Mouse (Mus musculus) hindbrain, embryonic 13.5 days (tissue): ENCODE measurements around the gene Bcl2l13. TPM values are rescaled to one million over a fixed set of nuclear protein-coding genes. Genes with fewer than 3 reads are reported as not detected.

Experiments used
- ATAC-seq: fragments of 200-750 bp; cut with Nextera tagmentation; 2 replicates; pipeline ENCODE4 v1.8.0; 2017; ENCODE audit warnings: moderate TSS enrichment; ENCODE audit not compliant: low FRiP score
- H3K27ac ChIP-seq: fragments of 300-500 bp; sonication (generic); 2 replicates; pipeline ENCODE4 v1.5.1; 2015; ENCODE audit warnings: inconsistent platforms, mild to moderate bottlenecking, moderate library complexity
- H3K27me3 ChIP-seq: fragments of 300-500 bp; sonication (generic); 2 replicates; pipeline ENCODE4 v1.6.1; 2015; ENCODE audit warnings: mild to moderate bottlenecking, inconsistent platforms
- H3K36me3 ChIP-seq: fragments of 300-500 bp; sonication (generic); 2 replicates; pipeline ENCODE4 v1.6.1; 2015; ENCODE audit warnings: mild to moderate bottlenecking, inconsistent platforms
- H3K4me1 ChIP-seq: fragments of 300-500 bp; sonication (generic); replicated peaks from 2 replicates; pipeline ENCODE4 v1.6.1; 2015; ENCODE audit warnings: inconsistent platforms
- H3K4me2 ChIP-seq: fragments of 300-500 bp; sonication (generic); 2 replicates; pipeline ENCODE4 v1.6.1; 2015; ENCODE audit warnings: inconsistent platforms, mild to moderate bottlenecking, moderate library complexity
- H3K4me3 ChIP-seq: fragments of 300-500 bp; sonication (generic); 2 replicates; pipeline ENCODE4 v1.5.1; 2015; ENCODE audit warnings: mild to moderate bottlenecking, inconsistent platforms
- H3K9ac ChIP-seq: fragments of 300-500 bp; sonication (generic); 2 replicates; pipeline ENCODE4 v1.6.1; 2015; ENCODE audit warnings: mild to moderate bottlenecking, inconsistent platforms
- H3K9me3 ChIP-seq: fragments of 300-500 bp; sonication (generic); 2 replicates; pipeline ENCODE4 v1.6.1; 2016; ENCODE audit warnings: inconsistent platforms
- WGBS: fragments of 180-500 bp; shearing (Covaris S2); methylation state at CpG from one replicate; pipeline ENCODE4 v1.1.7; 2015; 5-methylcytosine and 5-hydroxymethylcytosine counted together
- polyA plus RNA-seq: library from polyadenylated mRNA; unstranded; fragments of >200 nt; fragmentation: Nextera tagmentation; extraction: Ambion mirVana; gene quantifications from 2 replicates; pipeline ENCODE4 v1.2.1, GENCODE M21; 2015

Bcl2l13 gene
- 28.8 and 29.4 TPM in 2 replicates for polyA plus RNA-seq

DNA sequence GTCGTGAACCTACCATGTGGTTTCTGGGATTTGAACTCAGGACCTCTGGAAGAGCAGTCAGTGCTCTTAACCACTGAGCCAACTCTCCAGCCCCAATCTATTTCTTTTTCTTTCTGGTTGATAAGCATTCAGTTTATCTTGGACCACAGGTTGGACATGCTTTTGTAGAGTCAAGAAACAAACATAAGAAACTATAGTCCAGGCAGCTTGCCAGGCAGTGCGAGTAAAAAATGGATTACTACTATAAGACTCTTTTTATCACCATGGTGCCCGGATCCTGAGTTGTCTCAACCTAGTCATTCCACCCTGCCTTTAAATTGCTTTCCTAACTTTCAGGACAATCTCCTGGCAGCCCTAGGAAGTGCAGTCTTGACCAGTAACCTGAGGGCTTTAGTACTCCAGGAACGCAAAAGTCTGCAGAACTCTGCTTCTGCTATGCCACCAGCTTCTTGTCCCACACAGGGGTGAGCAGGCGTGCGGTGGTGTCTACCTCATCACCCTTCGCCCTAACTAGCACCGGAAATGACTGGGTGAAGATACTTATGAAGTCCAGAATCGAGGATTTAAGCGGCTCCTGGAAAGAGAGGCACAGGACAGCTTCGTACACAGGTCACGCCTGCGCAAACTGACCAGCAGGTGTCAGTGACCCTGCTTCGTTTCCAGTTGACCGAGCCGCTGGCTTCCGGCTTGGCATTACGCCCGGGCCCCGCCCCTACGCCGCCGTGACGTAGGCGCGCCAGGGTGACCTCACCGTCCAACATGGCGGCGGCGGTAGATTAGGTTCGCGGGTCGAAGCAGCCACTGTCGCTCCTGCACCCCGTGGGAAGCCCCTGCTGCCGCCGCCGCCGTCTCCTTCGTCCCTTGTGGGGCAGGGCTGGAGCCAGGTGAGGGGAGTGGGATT, at the start of gene Bcl2l13:
Gene Bcl2l13 (plus strand): TSS at position 739 of the 901 bp plus-strand sequence.
- 6% methylated on average over 38 of the region's 40 CpGs for WGBS
- Histone ChIP-seq H3K36me3 (peaks cover 8% of the 10 kb centered on the region), H3K4me1 (peaks cover 17% of the 10 kb centered on the region), H3K9ac (peak within 1 kb of the TSS; percentile 94), H3K27me3 (0 out of 2 replicates have a peak, but pooled peaks cover 7% of the 10 kb centered on the region), H3K9me3 (no peaks in the 10 kb centered on the region), H3K4me2 (peak within 1 kb of the TSS; percentile 74), H3K27ac (peak within 1 kb of the TSS; percentile 98), H3K4me3 (peak within 1 kb of the TSS; percentile 85)
- ATAC-seq: peak; percentile 97

DNA sequence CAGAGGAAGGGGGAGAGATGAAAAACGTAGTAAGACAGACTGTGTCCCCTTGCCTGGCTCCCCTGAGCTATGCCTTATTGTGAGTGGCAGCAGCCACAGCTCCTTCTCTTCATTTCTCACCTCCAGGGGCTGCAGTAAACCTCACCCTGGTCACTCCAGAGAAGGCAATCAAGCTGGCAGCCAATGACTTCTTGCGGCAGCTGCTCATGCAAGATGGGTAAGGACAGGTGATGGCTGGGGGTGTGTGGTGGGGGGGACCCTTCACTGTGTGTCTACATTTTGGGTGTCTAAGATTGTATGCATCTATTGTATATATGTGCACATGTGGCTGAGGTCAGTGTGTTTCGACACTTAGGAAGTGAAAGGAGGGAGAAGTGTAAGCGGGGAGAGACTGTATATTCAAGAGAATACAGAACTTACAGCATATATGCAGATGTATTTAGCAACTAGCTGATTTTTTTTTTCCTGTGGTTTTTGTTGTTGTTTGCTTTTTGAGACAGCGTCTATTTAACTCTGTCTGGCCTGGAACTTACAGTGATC, 47.9 kb upstream of the Bcl2l13 start:
- H3K9me3 ChIP-seq: no peaks in the 10 kb centered on the region
- peaks cover 27% of the 10 kb centered on the region for H3K4me1 ChIP-seq
- peaks cover 21% of the 10 kb centered on the region for H3K36me3 ChIP-seq
- H3K27ac ChIP-seq: no peak overlapping the region
- H3K4me3 ChIP-seq: no peak overlapping the region
- no peak for ATAC-seq
- 87% methylated on average over 5 of the region's 5 CpGs for WGBS
- no peak overlapping the region for H3K4me2 ChIP-seq
- no peak overlapping the region for H3K9ac ChIP-seq
- no peaks in the 10 kb centered on the region for H3K27me3 ChIP-seq

DNA sequence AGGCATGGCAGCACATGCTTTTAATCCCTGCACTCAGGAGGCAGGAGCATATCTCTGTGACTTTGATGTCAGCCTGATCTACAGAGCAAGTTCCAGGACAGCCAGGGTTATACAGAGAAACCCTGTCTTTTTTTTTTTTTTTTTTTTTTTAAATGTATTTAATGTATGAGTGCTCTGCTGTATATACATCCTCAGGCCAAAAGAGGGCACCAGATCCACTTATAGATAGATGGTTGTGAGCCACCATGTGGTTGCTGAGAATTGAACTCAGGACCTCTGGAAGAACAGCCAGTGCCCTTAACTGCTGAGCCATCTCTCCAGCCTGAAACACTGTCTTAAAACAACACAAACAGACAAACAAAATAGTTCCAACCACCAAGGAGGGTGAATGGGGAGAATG, 47.1 kb upstream of the Bcl2l13 start:
- Histone ChIP-seq H3K27me3 (no peaks in the 10 kb centered on the region), H3K9ac (no peak overlapping the region), H3K27ac (no peak overlapping the region), H3K4me3 (no peak overlapping the region), H3K36me3 (peaks cover 29% of the 10 kb centered on the region), H3K4me1 (peaks cover 27% of the 10 kb centered on the region), H3K9me3 (no peaks in the 10 kb centered on the region), H3K4me2 (no peak overlapping the region)
- no peak for ATAC-seq

DNA sequence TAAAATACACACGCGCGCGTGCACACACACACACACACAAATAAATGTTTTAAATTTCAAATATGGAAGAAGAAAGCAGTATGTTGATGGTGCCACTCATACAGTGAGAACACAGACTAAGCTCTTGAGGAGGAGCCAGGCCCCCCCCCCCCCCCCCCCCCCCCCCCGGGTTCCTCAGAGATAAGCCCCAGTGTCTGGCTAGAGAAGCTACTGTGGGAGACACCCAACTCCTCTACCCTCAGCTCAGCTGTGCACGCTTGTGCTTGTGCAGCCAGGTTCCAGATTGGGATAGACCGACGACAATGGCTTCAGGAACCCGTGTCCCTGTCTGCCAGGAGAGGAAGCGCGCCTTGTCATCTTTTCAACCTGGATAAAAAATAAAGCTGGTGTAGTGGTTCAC, 45.9 kb upstream of the Bcl2l13 start:
- H3K9ac ChIP-seq: no peak overlapping the region
- ATAC-seq: no peak
- WGBS: 92% methylated on average over 10 of the region's 11 CpGs
- H3K36me3 ChIP-seq: peaks cover 41% of the 10 kb centered on the region
- H3K9me3 ChIP-seq: no peaks in the 10 kb centered on the region
- H3K27ac ChIP-seq: no peak overlapping the region
- H3K4me1 ChIP-seq: peaks cover 20% of the 10 kb centered on the region; the same call in 1 of the 2 replicates
- H3K4me3 ChIP-seq: no peak overlapping the region
- H3K4me2 ChIP-seq: no peak overlapping the region
- no peaks in the 10 kb centered on the region for H3K27me3 ChIP-seq

DNA sequence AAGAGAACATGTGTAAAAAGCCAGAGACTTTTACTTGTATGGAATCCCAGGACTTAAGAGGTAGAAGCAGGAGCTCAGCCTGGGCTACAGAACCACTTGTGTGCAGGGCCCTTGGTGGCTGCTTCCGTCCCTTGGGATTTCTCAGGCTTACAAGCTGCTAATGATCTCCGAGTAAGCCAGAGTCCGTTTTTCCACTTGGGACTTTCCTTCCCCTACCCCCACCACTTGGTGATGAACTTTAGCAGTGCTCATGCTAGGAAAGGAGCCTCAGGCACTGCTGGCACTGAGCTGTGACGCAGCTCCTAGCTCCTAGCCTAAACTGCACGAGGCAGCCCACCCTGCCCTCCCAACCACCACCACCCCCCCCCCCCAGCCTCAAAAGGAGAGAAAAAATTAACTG, 45.3 kb upstream of the Bcl2l13 start:
- 50% methylated on average over 5 of the region's 5 CpGs for WGBS
- H3K36me3 ChIP-seq: peaks cover 47% of the 10 kb centered on the region
- no peak for ATAC-seq

DNA sequence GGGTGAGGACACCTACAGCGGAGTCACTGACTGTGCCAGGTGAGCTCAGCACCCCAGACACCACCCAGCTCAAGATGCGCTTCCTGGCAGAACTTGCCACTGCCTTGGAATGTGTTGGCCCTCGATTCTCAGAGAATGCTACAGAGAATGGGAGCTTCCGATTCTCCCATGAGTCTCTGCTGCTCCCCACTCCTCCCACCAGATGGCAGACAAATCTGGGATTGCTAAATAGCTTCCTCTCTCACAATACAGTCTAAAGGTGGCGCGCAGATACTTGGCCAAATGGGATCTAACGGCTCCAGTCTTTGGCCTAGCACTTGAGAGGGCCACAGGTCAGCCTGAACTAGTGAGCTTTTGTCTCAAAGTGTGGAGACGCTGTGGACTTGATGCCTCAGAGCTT, 43.1 kb upstream of the Bcl2l13 start:
- H3K4me3 ChIP-seq: no peak overlapping the region
- WGBS: 84% methylated on average over 8 of the region's 8 CpGs
- no peaks in the 10 kb centered on the region for H3K27me3 ChIP-seq
- H3K9me3 ChIP-seq: no peaks in the 10 kb centered on the region
- H3K4me2 ChIP-seq: no peak overlapping the region
- no peak for ATAC-seq
- peaks cover 69% of the 10 kb centered on the region for H3K36me3 ChIP-seq
- H3K27ac ChIP-seq: no peak overlapping the region
- H3K4me1 ChIP-seq: peaks cover 5% of the 10 kb centered on the region; the same call in 1 of the 2 replicates
- no peak overlapping the region for H3K9ac ChIP-seq

More for the DNA sequence above, 45.3 kb upstream of the Bcl2l13 start:
- peaks cover 16% of the 10 kb centered on the region; the same call in 1 of the 2 replicates for H3K4me1 ChIP-seq
- H3K27ac ChIP-seq: no peak overlapping the region
- H3K9me3 ChIP-seq: no peaks in the 10 kb centered on the region
- no peak overlapping the region for H3K4me2 ChIP-seq
- H3K27me3 ChIP-seq: no peaks in the 10 kb centered on the region
- no peak overlapping the region for H3K4me3 ChIP-seq
- H3K9ac ChIP-seq: no peak overlapping the region

DNA sequence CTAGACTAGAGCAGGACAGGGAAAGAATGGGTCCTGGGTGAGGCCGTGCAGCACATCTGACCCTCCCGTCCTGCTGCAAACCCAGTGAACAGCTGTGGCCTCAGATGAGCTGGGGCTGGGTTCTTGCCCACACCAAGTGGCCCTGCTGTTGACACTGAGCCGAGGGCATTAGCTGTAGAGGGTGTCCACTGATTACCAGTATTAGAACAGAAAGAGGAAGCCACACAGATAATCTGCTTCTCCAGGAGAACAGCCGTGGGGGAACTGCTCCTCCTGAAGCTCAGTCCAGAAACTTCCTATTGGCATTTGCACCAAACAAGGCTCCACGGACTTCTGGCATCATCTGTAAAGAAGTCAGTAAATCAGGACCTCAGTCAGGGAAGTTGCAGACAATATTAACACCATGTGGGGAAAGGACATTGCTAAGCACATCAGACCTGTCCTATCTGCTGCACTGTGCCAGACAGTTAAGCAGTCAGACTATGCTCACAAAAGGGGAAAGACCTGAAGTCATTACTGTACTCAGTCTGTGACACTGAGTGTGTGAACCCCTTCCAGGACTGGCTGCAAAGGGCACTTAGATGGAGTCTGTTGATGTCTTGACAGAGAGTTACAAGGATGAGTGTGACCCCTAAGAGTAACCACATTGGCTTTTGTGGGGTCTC, 40.5 kb upstream of the Bcl2l13 start:
- 91% methylated on average over 5 of the region's 5 CpGs for WGBS
- no peak overlapping the region for H3K4me3 ChIP-seq
- H3K27me3 ChIP-seq: no peaks in the 10 kb centered on the region
- no peak overlapping the region for H3K27ac ChIP-seq
- ATAC-seq: no peak
- H3K4me2 ChIP-seq: no peak overlapping the region
- peaks cover 92% of the 10 kb centered on the region for H3K36me3 ChIP-seq
- no peaks in the 10 kb centered on the region for H3K9me3 ChIP-seq
- no peak overlapping the region for H3K9ac ChIP-seq
- H3K4me1 ChIP-seq: peaks cover 5% of the 10 kb centered on the region; the same call in 1 of the 2 replicates

DNA sequence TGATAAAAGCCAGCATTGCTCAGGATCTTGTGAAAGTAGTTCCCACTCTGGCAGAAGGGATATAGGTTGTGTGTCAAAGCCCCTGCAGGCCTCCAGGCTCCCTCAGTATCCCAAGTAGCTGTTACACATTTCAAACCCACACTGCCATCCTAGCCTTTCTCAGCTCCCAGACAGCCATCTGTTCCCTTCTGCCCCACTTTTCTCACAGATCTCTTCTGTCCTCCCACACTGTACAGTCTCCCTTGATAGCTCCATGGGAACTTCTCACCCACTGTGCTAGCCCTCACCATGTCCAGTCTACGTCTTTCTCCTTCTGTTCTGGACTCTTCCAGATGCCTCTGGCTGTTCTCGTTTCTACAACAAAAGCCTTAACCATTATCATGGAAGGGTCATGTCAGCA, 39.9 kb upstream of the Bcl2l13 start:
- Histone ChIP-seq H3K27ac (no peak overlapping the region), H3K4me1 (no peaks in the 10 kb centered on the region), H3K9ac (no peak overlapping the region), H3K27me3 (no peaks in the 10 kb centered on the region), H3K9me3 (no peaks in the 10 kb centered on the region), H3K4me2 (no peak overlapping the region), H3K36me3 (peaks cover 97% of the 10 kb centered on the region), H3K4me3 (no peak overlapping the region)
- ATAC-seq: no peak
- WGBS: 88% methylated on average over 2 of the region's 2 CpGs

DNA sequence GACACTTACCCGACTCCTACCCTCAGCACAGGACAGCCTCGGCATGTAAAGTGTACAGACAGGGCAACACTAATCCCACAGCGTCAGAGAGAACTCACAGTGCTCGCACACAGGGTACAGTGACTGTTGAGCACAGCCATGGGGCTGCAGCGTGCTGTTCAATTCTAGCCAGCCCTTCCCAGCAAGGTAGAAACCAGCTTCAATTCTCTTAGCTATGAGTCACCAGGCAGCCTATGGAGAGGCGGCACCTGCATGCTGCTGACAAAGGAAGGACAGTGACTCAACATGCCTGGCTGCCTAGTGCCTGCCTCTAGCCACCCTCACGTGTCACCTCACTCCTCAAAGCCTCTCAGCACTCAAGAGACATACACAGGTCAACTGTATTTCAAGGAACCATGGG, 38.0 kb upstream of the Bcl2l13 start:
- Histone ChIP-seq H3K27ac (no peak overlapping the region), H3K9ac (no peak overlapping the region), H3K36me3 (peaks cover 100% of the 10 kb centered on the region), H3K4me1 (no peaks in the 10 kb centered on the region), H3K4me3 (no peak overlapping the region), H3K4me2 (no peak overlapping the region), H3K9me3 (no peaks in the 10 kb centered on the region), H3K27me3 (no peaks in the 10 kb centered on the region)
- 94% methylated on average over 7 of the region's 7 CpGs for WGBS
- ATAC-seq: no peak

DNA sequence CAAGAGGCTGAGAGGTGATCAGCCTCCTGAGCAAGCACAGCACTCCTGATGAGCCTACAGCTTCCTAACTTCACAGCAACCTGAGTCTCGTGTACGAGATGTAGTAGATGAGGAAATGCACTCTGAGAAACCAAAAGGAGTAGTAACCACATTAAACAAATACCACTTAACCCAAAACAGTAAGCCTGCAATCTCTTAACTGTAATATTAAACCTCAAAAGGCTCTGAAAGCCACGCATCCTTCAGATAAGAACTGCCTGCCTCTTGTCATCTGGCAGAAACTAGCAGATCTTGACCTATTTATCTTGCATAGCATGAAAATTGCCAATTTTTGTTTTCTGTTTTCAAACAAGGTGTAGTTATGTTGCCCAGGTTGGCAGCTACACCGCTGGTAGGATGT, 37.1 kb upstream of the Bcl2l13 start:
- Histone ChIP-seq H3K9me3 (no peaks in the 10 kb centered on the region), H3K4me1 (no peaks in the 10 kb centered on the region), H3K9ac (no peak overlapping the region), H3K27me3 (no peaks in the 10 kb centered on the region), H3K27ac (no peak overlapping the region), H3K4me3 (no peak overlapping the region), H3K36me3 (peaks cover 100% of the 10 kb centered on the region), H3K4me2 (no peak overlapping the region)
- 92% methylated on average over 4 of the region's 4 CpGs for WGBS
- ATAC-seq: no peak

DNA sequence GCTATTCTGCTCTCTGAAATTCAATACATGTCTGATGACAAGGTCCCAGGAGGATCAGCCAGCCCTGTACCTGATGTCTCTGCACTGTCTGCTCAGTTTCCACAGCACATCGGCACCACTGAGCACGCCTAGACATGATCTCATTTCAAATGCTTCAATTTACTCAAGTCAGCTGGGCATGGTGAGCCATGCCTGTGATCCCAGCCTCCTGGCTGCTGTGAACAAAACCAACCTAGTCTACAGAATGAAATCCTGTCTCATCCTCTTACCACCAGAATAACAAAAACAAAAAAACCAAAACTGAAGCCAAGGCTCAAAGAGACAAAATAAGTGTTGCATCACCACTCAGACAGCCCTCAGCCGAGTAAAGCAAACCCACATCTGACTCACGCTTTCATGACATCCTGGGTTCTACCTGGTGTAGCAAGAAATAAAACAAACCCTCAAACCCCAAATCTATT, 36.4 kb upstream of the Bcl2l13 start:
- H3K4me1 ChIP-seq: no peaks in the 10 kb centered on the region
- peaks cover 100% of the 10 kb centered on the region for H3K36me3 ChIP-seq
- H3K27me3 ChIP-seq: no peaks in the 10 kb centered on the region
- 91% methylated on average over 4 of the region's 4 CpGs for WGBS
- no peak for ATAC-seq
- no peak overlapping the region for H3K4me2 ChIP-seq
- H3K9me3 ChIP-seq: no peaks in the 10 kb centered on the region
- H3K27ac ChIP-seq: no peak overlapping the region
- H3K9ac ChIP-seq: no peak overlapping the region
- H3K4me3 ChIP-seq: no peak overlapping the region

DNA sequence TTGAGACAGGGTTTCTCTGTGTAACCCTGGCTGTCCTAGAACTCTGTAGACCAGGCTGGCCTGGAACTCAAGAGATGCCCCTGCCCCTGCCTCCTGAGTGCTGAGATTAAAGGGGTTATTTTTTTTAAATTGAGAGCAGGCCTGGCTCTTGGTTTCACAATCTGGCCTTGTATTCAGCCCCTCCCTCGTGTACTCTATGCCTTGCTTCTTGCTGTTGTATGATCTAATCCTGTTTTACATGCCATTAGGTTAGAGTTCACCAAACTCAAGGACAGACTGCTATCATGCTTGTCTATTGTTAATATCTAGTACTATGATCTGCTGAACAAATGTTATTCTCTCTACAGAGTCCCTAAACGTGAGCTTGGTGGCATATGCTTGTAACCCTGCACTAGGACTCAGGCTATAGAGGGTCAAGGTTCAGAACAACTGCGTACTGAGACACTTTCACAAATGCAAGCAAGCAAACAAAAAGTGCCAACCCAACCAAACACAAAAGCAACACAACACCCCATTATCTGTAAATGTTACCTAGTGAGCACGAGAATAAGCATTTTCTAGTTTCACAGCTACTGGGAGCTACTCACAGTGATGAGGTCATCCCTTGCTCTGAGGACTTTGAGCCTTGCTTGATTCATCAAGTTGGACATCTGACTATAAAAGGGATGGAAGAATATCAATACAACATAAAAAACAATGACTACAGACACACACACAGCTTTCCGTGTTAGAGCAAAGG, 28.8 kb upstream of the Bcl2l13 start:
- Histone ChIP-seq H3K9ac (no peak overlapping the region), H3K4me3 (no peak overlapping the region), H3K4me2 (no peak overlapping the region), H3K27ac (no peak overlapping the region), H3K4me1 (no peaks in the 10 kb centered on the region), H3K9me3 (no peaks in the 10 kb centered on the region), H3K36me3 (peaks cover 96% of the 10 kb centered on the region), H3K27me3 (no peaks in the 10 kb centered on the region)
- no peak for ATAC-seq
- WGBS: 88% methylated on average over 5 of the region's 5 CpGs
